Mouse (Mus musculus) Muller cell, postnatal 12 days (primary cell): ENCODE results near the gene St6gal1.
"Not testable (repeated sequence)": the region's sequence is repeated elsewhere in the genome, so short reads cannot be mapped to it uniquely, and the experiment has no call there.

Experiments
- DNase-seq: peaks from one replicate; pipeline ENCODE4 v3.0.0-alpha.2; 2015; ENCODE audit errors: inconsistent ontology term

The St6gal1 gene

GRCm38 (mm10) chr16:23224671-23225068 lies at the start of gene St6gal1:
St6gal1 (plus strand) TSS chr16:23224740.
- peak; percentile 74 for DNase-seq

- DNase-seq: no peak
These were observed 49.7 kb upstream of the St6gal1 start for GRCm38 (mm10) chr16:23174855-23175254.

- DNase-seq: no peak
These were observed 48.6 kb upstream of the St6gal1 start for GRCm38 (mm10) chr16:23175956-23176355.

GRCm38 (mm10) chr16:23177856-23178255 lies 46.7 kb upstream of the St6gal1 start:
- DNase-seq: no peak

- no peak for DNase-seq
These were observed 45.7 kb upstream of the St6gal1 start for GRCm38 (mm10) chr16:23178796-23179195.

GRCm38 (mm10) chr16:23179436-23179835 lies 45.1 kb upstream of the St6gal1 start:
- DNase-seq: not testable (repeated sequence)

GRCm38 (mm10) chr16:23181054-23181453 lies 43.5 kb upstream of the St6gal1 start:
- no peak for DNase-seq

GRCm38 (mm10) chr16:23181487-23181886 lies 43.1 kb upstream of the St6gal1 start:
- DNase-seq: no peak

- DNase-seq: no peak
These were observed 42.5 kb upstream of the St6gal1 start for GRCm38 (mm10) chr16:23181942-23182597.

- DNase-seq: no peak
These were observed 38.7 kb upstream of the St6gal1 start for GRCm38 (mm10) chr16:23185824-23186223.

GRCm38 (mm10) chr16:23186418-23186817 lies 38.1 kb upstream of the St6gal1 start:
- no peak for DNase-seq

GRCm38 (mm10) chr16:23187983-23188382 lies 36.6 kb upstream of the St6gal1 start:
- no peak for DNase-seq

- no peak for DNase-seq
These were observed 34.9 kb upstream of the St6gal1 start for GRCm38 (mm10) chr16:23189612-23190011.

- DNase-seq: no peak
These were observed 32.8 kb upstream of the St6gal1 start for GRCm38 (mm10) chr16:23191560-23192242.

GRCm38 (mm10) chr16:23195618-23196017 lies 28.9 kb upstream of the St6gal1 start:
- no peak for DNase-seq

GRCm38 (mm10) chr16:23196296-23196695 lies 28.2 kb upstream of the St6gal1 start:
- DNase-seq: peak; percentile 37

- no peak for DNase-seq
These were observed 27.7 kb upstream of the St6gal1 start for GRCm38 (mm10) chr16:23196791-23197190.

GRCm38 (mm10) chr16:23201498-23201897 lies 23.0 kb upstream of the St6gal1 start:
- no peak for DNase-seq

GRCm38 (mm10) chr16:23214314-23214713 lies 10.2 kb upstream of the St6gal1 start:
- no peak for DNase-seq

GRCm38 (mm10) chr16:23215241-23215900 lies 9.2 kb upstream of the St6gal1 start:
- DNase-seq: peak; percentile 73

- DNase-seq: no peak
These were observed 8.2 kb upstream of the St6gal1 start for GRCm38 (mm10) chr16:23216366-23216765.

- peak; percentile 66 for DNase-seq
These were observed 6.2 kb upstream of the St6gal1 start for GRCm38 (mm10) chr16:23218313-23218712.
